In the genomic region with DNA sequence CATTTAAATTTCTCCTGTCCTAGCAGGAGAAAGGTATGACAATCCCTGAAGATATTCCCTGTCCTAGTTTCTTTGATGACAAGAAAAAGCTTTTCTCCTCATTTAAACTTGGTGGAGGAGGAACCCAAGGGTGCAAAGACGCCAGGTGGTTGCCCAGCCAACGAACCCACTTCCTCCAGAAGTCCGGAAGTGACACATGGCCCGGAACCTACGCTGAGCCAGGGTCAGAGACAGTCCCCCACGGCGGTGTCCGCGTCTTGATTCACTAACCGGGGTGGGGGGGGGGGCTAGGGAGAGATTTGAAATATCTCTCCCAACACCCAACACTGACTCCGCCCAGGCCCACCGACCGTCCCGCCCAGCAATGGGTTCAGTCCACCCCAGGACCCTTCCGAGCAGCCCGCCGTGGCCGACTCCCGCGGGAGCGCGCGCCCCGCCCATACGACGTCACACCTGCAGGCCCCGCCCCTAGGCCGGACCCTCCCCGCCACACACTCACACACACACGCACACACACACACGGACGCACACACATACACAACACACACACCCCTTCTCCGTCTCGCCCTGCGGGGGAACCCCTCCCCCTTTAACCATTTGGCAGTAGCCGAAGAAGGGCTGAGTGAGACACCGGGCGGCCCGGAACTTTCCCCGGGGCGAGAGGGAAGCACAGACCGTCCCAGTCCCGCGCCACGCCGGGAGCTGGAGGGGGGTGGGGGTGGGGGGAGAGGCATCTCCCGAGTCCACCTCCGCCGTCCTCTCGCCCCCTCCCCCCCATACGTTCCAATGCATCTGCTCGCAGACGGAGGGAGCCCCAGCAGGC, we compare ENCODE assay signal across 8 mouse cellular contexts. TPM values are rescaled to one million over a fixed set of nuclear protein-coding genes. Genes with fewer than 3 reads are reported as not detected.
DNase-seq lines count a peak whose midpoint lies in the region; ATAC-seq and TF ChIP-seq lines count a peak whose summit lies in the region.

No protein-coding gene starts in this region.

- peak overlapping the region; percentile 76 for H3K4me3 ChIP-seq in bone marrow macrophage, adult 2 months (ENCODE audit: insufficient read depth, low read length)
- peak overlapping the region; percentile 92 for H3K4me3 ChIP-seq in embryonic facial prominence, embryonic 15.5 days (replicated peaks)
- H3K4me3 ChIP-seq in kidney, embryonic 14.5 days (ENCODE audit: low read length) = peak overlapping the region; percentile 98
- H3K4me3 ChIP-seq in limb, embryonic 14.5 days (replicated peaks; ENCODE audit: low read length) = peak overlapping the region; percentile 89
- H3K4me3 ChIP-seq in midbrain, embryonic 16.5 days (ENCODE audit: low read depth, low read length) = peak overlapping the region; percentile 95
- H3K4me3 ChIP-seq in spleen, adult 2 months (ENCODE audit: extremely low read depth, insufficient read depth, insufficient read length) = peak overlapping the region; percentile 92

- H3K27ac ChIP-seq in bone marrow macrophage, adult 2 months (ENCODE audit: insufficient read depth, low read depth, low read length) = peak overlapping the region; percentile 47
- H3K27ac ChIP-seq in embryonic facial prominence, embryonic 15.5 days (replicated peaks) = peak overlapping the region; percentile 98
- H3K27ac ChIP-seq in kidney, embryonic 14.5 days (ENCODE audit: low read depth, low read length) = peak overlapping the region; percentile 98
- H3K27ac ChIP-seq in limb, embryonic 14.5 days (replicated peaks; ENCODE audit: low read depth, low read length) = peak overlapping the region; percentile 82
- peak overlapping the region; percentile 95 for H3K27ac ChIP-seq in midbrain, embryonic 16.5 days (ENCODE audit: low read length)
- peak overlapping the region; percentile 90 for H3K27ac ChIP-seq in spleen, adult 2 months (ENCODE audit: insufficient read depth, low read length)

- no peaks in the 10 kb centered on the region for H3K9me3 ChIP-seq in embryonic facial prominence, embryonic 15.5 days (replicated peaks)
- no peaks in the 10 kb centered on the region for H3K9me3 ChIP-seq in kidney, embryonic 14.5 days (ENCODE audit: control insufficient read depth, low read length)
- H3K9me3 ChIP-seq in limb, embryonic 14.5 days (ENCODE audit: control insufficient read depth, low read length) = no peaks in the 10 kb centered on the region
- no peaks in the 10 kb centered on the region for H3K9me3 ChIP-seq in midbrain, embryonic 16.5 days (replicated peaks; ENCODE audit: control insufficient read depth, low read length, poor library complexity, severe bottlenecking)

- H3K4me2 ChIP-seq in embryonic facial prominence, embryonic 15.5 days (replicated peaks) = peak overlapping the region; percentile 69
- H3K4me2 ChIP-seq in kidney, embryonic 14.5 days (replicated peaks; ENCODE audit: low read depth, low read length) = peak overlapping the region; percentile 65
- peak overlapping the region; percentile 63 for H3K4me2 ChIP-seq in limb, embryonic 14.5 days (replicated peaks; ENCODE audit: low read depth, low read length, severe bottlenecking)
- peak overlapping the region; percentile 66 for H3K4me2 ChIP-seq in midbrain, embryonic 16.5 days (ENCODE audit: low read length)

- peak; percentile 94 to 96 for DNase-seq in B cell, adult 2 months
- peak; percentile 83 to 86 for DNase-seq in heart, adult 9 months (ENCODE audit: low spot score in 2 of 2)
- peak; percentile 77 for DNase-seq in limb, embryonic 14.5 days (ENCODE audit: low spot score)
- DNase-seq in spleen, adult 2 months (ENCODE audit: low read depth in 1 of 2, low spot score in 2 of 2) = peak; percentile 85 to 86

- no peaks in the 10 kb centered on the region for H3K27me3 ChIP-seq in embryonic facial prominence, embryonic 15.5 days
- no peaks in the 10 kb centered on the region for H3K27me3 ChIP-seq in kidney, embryonic 14.5 days (ENCODE audit: control insufficient read depth, insufficient read depth, low read length)
- H3K27me3 ChIP-seq in limb, embryonic 14.5 days (ENCODE audit: control insufficient read depth, insufficient read depth, low read length) = no peaks in the 10 kb centered on the region
- no peaks in the 10 kb centered on the region for H3K27me3 ChIP-seq in midbrain, embryonic 16.5 days (ENCODE audit: control insufficient read depth, insufficient read depth, low read depth, low read length)
- no peaks in the 10 kb centered on the region for H3K27me3 ChIP-seq in spleen, adult 2 months (ENCODE audit: control insufficient read depth, insufficient read depth, low read length)

- H3K36me3 ChIP-seq in embryonic facial prominence, embryonic 15.5 days = peaks cover 5% of the 10 kb centered on the region; the same call in 1 of the 2 replicates
- peaks cover 6% of the 10 kb centered on the region for H3K36me3 ChIP-seq in kidney, embryonic 14.5 days (ENCODE audit: control insufficient read depth, insufficient read depth, low read length)
- H3K36me3 ChIP-seq in limb, embryonic 14.5 days (ENCODE audit: control insufficient read depth, insufficient read depth, low read length) = peaks cover 5% of the 10 kb centered on the region
- peaks cover 2% of the 10 kb centered on the region; the same call in 1 of the 2 replicates for H3K36me3 ChIP-seq in midbrain, embryonic 16.5 days (ENCODE audit: control insufficient read depth, insufficient read depth, low read length)
- H3K36me3 ChIP-seq in spleen, adult 2 months (ENCODE audit: control insufficient read depth, insufficient read depth, low read length) = peaks cover 5% of the 10 kb centered on the region

- peaks cover 17% of the 10 kb centered on the region for H3K4me1 ChIP-seq in bone marrow macrophage, adult 2 months (ENCODE audit: control insufficient read depth, insufficient read depth, low read length)
- 0 out of 2 replicates have a peak, but pooled peaks cover 2% of the 10 kb centered on the region for H3K4me1 ChIP-seq in embryonic facial prominence, embryonic 15.5 days
- no peaks in the 10 kb centered on the region for H3K4me1 ChIP-seq in kidney, embryonic 14.5 days (ENCODE audit: control insufficient read depth, insufficient read depth, low read length)
- H3K4me1 ChIP-seq in limb, embryonic 14.5 days (ENCODE audit: control insufficient read depth, insufficient read depth, low read length) = peaks cover 11% of the 10 kb centered on the region
- H3K4me1 ChIP-seq in midbrain, embryonic 16.5 days (ENCODE audit: control insufficient read depth, insufficient read depth, low read length) = peaks cover 12% of the 10 kb centered on the region
- H3K4me1 ChIP-seq in spleen, adult 2 months (ENCODE audit: control insufficient read depth, insufficient read depth, insufficient read length) = no peaks in the 10 kb centered on the region

- peak; percentile 53 for ATAC-seq in embryonic facial prominence, embryonic 15.5 days (ENCODE audit: insufficient number of reproducible peaks, low FRiP score, low TSS enrichment, low read depth)
- peak; percentile 76 for ATAC-seq in kidney, embryonic 14.5 days (ENCODE audit: low FRiP score, low TSS enrichment)
- ATAC-seq in limb, embryonic 14.5 days (ENCODE audit: low FRiP score, low read depth) = peak; percentile 58
- ATAC-seq in midbrain, embryonic 16.5 days = peak; percentile 55

- WGBS in embryonic facial prominence, embryonic 15.5 days = under 1% methylated on average over 53 of the region's 53 CpGs
- under 1% methylated on average over 51 of the region's 53 CpGs for WGBS in kidney, embryonic 14.5 days
- under 1% methylated on average over 40 of the region's 53 CpGs for WGBS in limb, embryonic 14.5 days
- under 1% methylated on average over 34 of the region's 53 CpGs for WGBS in midbrain, embryonic 16.5 days
- WGBS in spleen, adult 2 months = under 1% methylated on average over 43 of the region's 53 CpGs

- peak overlapping the region; percentile 90 for H3K9ac ChIP-seq in embryonic facial prominence, embryonic 15.5 days
- H3K9ac ChIP-seq in kidney, embryonic 14.5 days (ENCODE audit: low read depth, low read length) = peak overlapping the region; percentile 92
- H3K9ac ChIP-seq in limb, embryonic 14.5 days (ENCODE audit: low read depth, low read length, severe bottlenecking) = peak overlapping the region; percentile 81
- H3K9ac ChIP-seq in midbrain, embryonic 16.5 days (ENCODE audit: low read depth, low read length) = peak overlapping the region; percentile 90

- TF ChIP-seq POLR2A in bone marrow macrophage, adult 2 months (IDR thresholded peaks at IDR 0.05; ENCODE audit: borderline replicate concordance, low read depth, low read length) = no peak
- TF ChIP-seq POLR2A in limb, embryonic 14.5 days (IDR thresholded peaks at IDR 0.05; ENCODE audit: borderline replicate concordance, extremely low read depth, insufficient read depth, insufficient read length) = 0 out of 2 replicates have a peak, but pooled peaks have one; percentile 14
- TF ChIP-seq POLR2A in spleen, adult 2 months (IDR thresholded peaks at IDR 0.05; ENCODE audit: low read depth, low read length) = no peak

- TF ChIP-seq CTCF in bone marrow macrophage, adult 2 months (IDR thresholded peaks at IDR 0.05; ENCODE audit: low read depth, low read length) = no peak
- no peak for TF ChIP-seq CTCF in spleen, adult 2 months (IDR thresholded peaks at IDR 0.05; ENCODE audit: extremely low read depth, insufficient read depth, insufficient read length, insufficient replicate concordance)

RNA-seq across cellular contexts. Expression of a gene that starts 1.8 kb away (rescaled TPM):
- 45.5 and 47.4 TPM in 2 replicates for polyA plus RNA-seq in bone marrow macrophage, adult 2 months (2012; ENCODE audit: insufficient read depth, insufficient read length, missing spikeins)
- polyA plus RNA-seq in embryonic facial prominence, embryonic 15.5 days (2015; fragmentation: Nextera tagmentation; extraction: Ambion mirVana) = 10.5 and 12.7 TPM in 2 replicates
- polyA plus RNA-seq in kidney, embryonic 14.5 days (2014; fragmentation: Nextera tagmentation; extraction: Ambion mirVana) = 15.0 and 22.4 TPM in 2 replicates
- 9.0 and 19.8 TPM in 2 replicates for polyA plus RNA-seq in limb, embryonic 14.5 days (2012; rRNA removed)
- 12.1 and 13.2 TPM in 2 replicates for polyA plus RNA-seq in limb, embryonic 14.5 days (2014; fragmentation: Nextera tagmentation; extraction: Ambion mirVana)
- polyA plus RNA-seq in midbrain, embryonic 16.5 days (2015; fragmentation: Nextera tagmentation; extraction: Ambion mirVana) = 5.2 and 5.3 TPM in 2 replicates
- polyA plus RNA-seq in spleen, adult 2 months (2012; rRNA removed) = 1.7 and 2.6 TPM in 2 replicates

RNA-seq across cellular contexts. Expression of a gene that starts 40.2 kb away (rescaled TPM):
- 8.2 and 9.5 TPM in 2 replicates for polyA plus RNA-seq in bone marrow macrophage, adult 2 months (2012; ENCODE audit: insufficient read depth, insufficient read length, missing spikeins)
- 21.5 and 22.9 TPM in 2 replicates for polyA plus RNA-seq in embryonic facial prominence, embryonic 15.5 days (2015; fragmentation: Nextera tagmentation; extraction: Ambion mirVana)
- polyA plus RNA-seq in kidney, embryonic 14.5 days (2014; fragmentation: Nextera tagmentation; extraction: Ambion mirVana) = 26.0 and 33.7 TPM in 2 replicates
- 11.6 and 13.5 TPM in 2 replicates for polyA plus RNA-seq in limb, embryonic 14.5 days (2012; rRNA removed)
- polyA plus RNA-seq in limb, embryonic 14.5 days (2014; fragmentation: Nextera tagmentation; extraction: Ambion mirVana) = 22.3 and 25.9 TPM in 2 replicates
- 32.7 and 39.0 TPM in 2 replicates for polyA plus RNA-seq in midbrain, embryonic 16.5 days (2015; fragmentation: Nextera tagmentation; extraction: Ambion mirVana)
- polyA plus RNA-seq in spleen, adult 2 months (2012; rRNA removed) = 11.2 and 21.8 TPM in 2 replicates

Comparison
In these comparisons a context has a peak if more than half of its experiments do, and no peak if none do; other contexts are left out.
1. Peak in every context shown above with its lines: DNase-seq, ATAC-seq, H3K4me3 ChIP-seq and H3K27ac ChIP-seq.
2. H3K27ac ChIP-seq: peak in every context shown above with its lines; median percentile 98 in embryonic facial prominence, embryonic 15.5 days; 98 in kidney, embryonic 14.5 days; 95 in midbrain, embryonic 16.5 days; 90 in spleen, adult 2 months; 82 in limb, embryonic 14.5 days; 47 in bone marrow macrophage, adult 2 months.